Mouse (Mus musculus) olfactory bulb, adult 2 months (tissue): ENCODE data around the gene Rnase2b.

Experiments
- CTCF ChIP-seq: fragments of 200-500 bp; IDR thresholded peaks from 2 replicates; pipeline ENCODE4 v1.5.1; 2012; ENCODE audit warnings: low read depth, mild to moderate bottlenecking, low read length, moderate library complexity; ENCODE audit not compliant: insufficient read depth
- POLR2A ChIP-seq: fragments of 200-500 bp; IDR thresholded peaks from 2 replicates; pipeline ENCODE4 v1.6.1; 2012; ENCODE audit warnings: mild to moderate bottlenecking, low read depth, low read length, moderate library complexity; ENCODE audit not compliant: insufficient read depth

DNA sequence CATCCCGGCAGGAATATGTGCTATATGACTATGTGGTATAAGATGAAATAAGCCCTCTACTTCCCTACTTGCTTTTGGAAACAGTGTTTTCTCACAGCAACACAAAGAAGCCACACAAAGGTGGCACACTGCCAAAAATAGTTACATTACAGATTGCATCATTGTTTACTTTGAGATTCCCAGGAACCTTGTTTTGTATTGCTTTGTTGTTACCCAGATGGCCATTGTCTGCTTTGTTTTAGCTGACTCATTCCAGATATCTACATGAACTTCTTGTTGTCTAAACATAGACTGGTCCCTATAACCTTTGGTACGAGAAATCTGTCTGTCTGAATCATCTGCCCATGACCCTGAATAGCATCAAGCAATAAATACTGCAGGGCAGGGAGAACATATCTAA lies 21.7 kb upstream of the Rnase2b start:
- TF ChIP-seq POLR2A, result no peak
- TF ChIP-seq CTCF, result no peak
